18 mouse cellular contexts compared by ENCODE assay signal in the genomic region with DNA sequence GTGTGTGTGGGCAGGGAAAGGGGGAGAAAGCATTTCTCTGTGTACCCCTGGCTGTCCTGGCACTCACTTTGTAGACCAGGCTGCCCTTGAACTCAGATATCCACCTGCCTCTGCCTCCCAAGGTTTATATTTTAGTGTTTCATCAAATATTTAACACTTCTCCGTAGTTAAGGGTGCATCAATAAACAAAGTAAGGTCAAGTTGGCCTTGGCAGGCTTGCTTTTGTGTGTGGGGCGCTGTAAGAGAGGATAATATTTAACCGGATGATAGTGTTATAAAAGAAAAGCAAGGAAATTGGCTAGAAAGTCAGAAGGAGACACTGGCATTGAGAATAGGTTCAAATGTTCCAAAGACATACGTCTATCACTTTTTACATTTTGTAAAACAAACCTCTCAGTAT.
"Had no signal": no experiment of that assay in that cellular context is flagged by ENCODE, and none has a peak within 500 bp of the region (broad histone marks: within the 10 kb centered on the region; RNA-seq: fewer than 3 reads in every experiment).

No protein-coding gene starts in this region.

- H3K27ac ChIP-seq: midbrain, embryonic 10.5 days; midbrain, embryonic 12.5 days; neural tube, embryonic 13.5 days; neural tube, embryonic 15.5 days had no signal

- H3K4me3 ChIP-seq: midbrain, embryonic 10.5 days; midbrain, embryonic 12.5 days; myocyte; neural tube, embryonic 13.5 days; neural tube, embryonic 15.5 days had no signal

- DNase-seq: lung, embryonic 14.5 days; lung, postnatal 10 days; lung, postnatal 4 days; midbrain, embryonic 14.5 days; retina, postnatal 1 day; right cerebral cortex, adult 18-20 months; right cerebral cortex, postnatal 25 days; right cerebral cortex, postnatal 4 days; spleen, adult 18-20 months; thymus, adult 18-20 months; thymus, postnatal 14 days; thymus, postnatal 36 days had no signal

- H3K9me3 ChIP-seq: midbrain, embryonic 10.5 days; midbrain, embryonic 12.5 days; neural tube, embryonic 13.5 days; neural tube, embryonic 15.5 days had no signal

- H3K27me3 ChIP-seq: midbrain, embryonic 12.5 days; neural tube, embryonic 13.5 days; neural tube, embryonic 15.5 days had no signal

- H3K4me2 ChIP-seq: lung, embryonic 14.5 days; midbrain, embryonic 12.5 days; neural tube, embryonic 13.5 days; neural tube, embryonic 15.5 days had no signal

- ATAC-seq: midbrain, embryonic 16.5 days had no signal

- H3K9ac ChIP-seq: lung, embryonic 14.5 days; midbrain, embryonic 12.5 days; neural tube, embryonic 13.5 days; neural tube, embryonic 15.5 days had no signal
